ENCODE assay signal across 8 mouse cellular contexts in genomic region chr9:8035546-8035945, GRCm38 (mm10). TPM values are rescaled to one million over a fixed set of nuclear protein-coding genes. Genes with fewer than 3 reads are reported as not detected.
DNase-seq lines count a peak whose midpoint lies in the region; ATAC-seq lines count a peak whose summit lies in the region.
"Had no signal": no experiment of that assay in that cellular context is flagged by ENCODE, and none has a peak within 500 bp of the region (broad histone marks: within the 10 kb centered on the region; RNA-seq: fewer than 3 reads in every experiment).

No protein-coding gene starts in this region.

- no peak overlapping the region for H3K4me2 ChIP-seq in embryonic facial prominence, embryonic 14.5 days (ENCODE audit: low read depth, low read length)
- H3K4me2 ChIP-seq in liver, embryonic 11.5 days: no peak overlapping the region

- WGBS in embryonic facial prominence, embryonic 14.5 days: 19% methylated on average over 7 of the region's 7 CpGs
- WGBS in liver, embryonic 11.5 days: 18% methylated on average over 7 of the region's 7 CpGs

- no peaks in the 10 kb centered on the region for H3K9me3 ChIP-seq in embryonic facial prominence, embryonic 14.5 days (ENCODE audit: control insufficient read depth, low read length)
- H3K9me3 ChIP-seq in liver, embryonic 11.5 days (ENCODE audit: control insufficient read depth, low read length): no peaks in the 10 kb centered on the region

- no peaks in the 10 kb centered on the region for H3K27me3 ChIP-seq in embryonic facial prominence, embryonic 14.5 days (replicated peaks; ENCODE audit: control insufficient read depth, insufficient read depth, low read length)
- no peaks in the 10 kb centered on the region for H3K27me3 ChIP-seq in liver, embryonic 11.5 days (replicated peaks; ENCODE audit: control insufficient read depth, insufficient read depth, low read length)

- H3K36me3 ChIP-seq in embryonic facial prominence, embryonic 14.5 days (ENCODE audit: control insufficient read depth, insufficient read depth, low read length): no peaks in the 10 kb centered on the region
- no peaks in the 10 kb centered on the region for H3K36me3 ChIP-seq in liver, embryonic 11.5 days (ENCODE audit: control insufficient read depth, insufficient read depth, low read length)

- no peak overlapping the region for H3K9ac ChIP-seq in embryonic facial prominence, embryonic 14.5 days (ENCODE audit: low read depth, low read length)
- H3K9ac ChIP-seq in liver, embryonic 11.5 days (ENCODE audit: low read depth, low read length): no peak overlapping the region

- peaks cover 5% of the 10 kb centered on the region; the same call in 1 of the 2 replicates for H3K4me1 ChIP-seq in embryonic facial prominence, embryonic 14.5 days (ENCODE audit: control insufficient read depth, insufficient read depth, low read length)
- H3K4me1 ChIP-seq in liver, embryonic 11.5 days (replicated peaks; ENCODE audit: control insufficient read depth, insufficient read depth, low read length): no peaks in the 10 kb centered on the region

- peak; percentile 78 for ATAC-seq in embryonic facial prominence, embryonic 14.5 days (ENCODE audit: low read depth)
- ATAC-seq in liver, embryonic 11.5 days (replicated peaks; ENCODE audit: low FRiP score): peak; percentile 46; the same call in 1 of the 2 replicates
- no peak for ATAC-seq in granulocyte monocyte progenitor cell, adult 5-6 weeks (replicated peaks; ENCODE audit: poor library complexity, severe bottlenecking)

- peak; percentile 15 for DNase-seq in thymus, postnatal 14 days
- no peak for DNase-seq in thymus, postnatal 25 days
- peak; percentile 45 for DNase-seq in embryonic facial prominence, embryonic 14.5 days (ENCODE audit: low spot score)
- no peak for DNase-seq in liver, embryonic 11.5 days (ENCODE audit: low spot score)
- peak; percentile 40 for DNase-seq in yolk sac, embryonic 10.5 days (ENCODE audit: low spot score)
- no peak for DNase-seq in spleen, postnatal 10 days (ENCODE audit: low spot score in 2 of 2)

- H3K4me3 ChIP-seq in embryonic facial prominence, embryonic 14.5 days (ENCODE audit: low read depth, low read length): no peak overlapping the region
- no peak overlapping the region for H3K4me3 ChIP-seq in liver, embryonic 11.5 days (ENCODE audit: low read depth, low read length)
- H3K4me3 ChIP-seq: erythroblast, embryonic 14.5 days had no signal

- no peak overlapping the region; the same call in 1 of the 2 replicates for H3K27ac ChIP-seq in embryonic facial prominence, embryonic 14.5 days (replicated peaks; ENCODE audit: low read depth, low read length)
- no peak overlapping the region for H3K27ac ChIP-seq in liver, embryonic 11.5 days (ENCODE audit: low read depth, low read length)

RNA-seq across cellular contexts. Expression of gene Cfap300, which starts 7.1 kb away (rescaled TPM):
- polyA plus RNA-seq in embryonic facial prominence, embryonic 14.5 days (2014; fragmentation: Nextera tagmentation; extraction: Ambion mirVana): 13.9 and 14.5 TPM in 2 replicates
- 6.1 and 6.7 TPM in 2 replicates for polyA plus RNA-seq in liver, embryonic 11.5 days (2014; fragmentation: Nextera tagmentation; extraction: Ambion mirVana)
- 0.45 TPM in 1 of 2 replicates, not detected in the other for total RNA-seq in granulocyte monocyte progenitor cell, adult 5-6 weeks (2014; fragmentation: Nextera tagmentation)
- total RNA-seq in granulocyte monocyte progenitor cell, adult 5-6 weeks (2017): not detected in 2 replicates

RNA-seq across cellular contexts. Expression of gene Yap1, which starts 31.1 kb away (rescaled TPM):
- polyA plus RNA-seq in embryonic facial prominence, embryonic 14.5 days (2014; fragmentation: Nextera tagmentation; extraction: Ambion mirVana): 32.2 and 37.7 TPM in 2 replicates
- polyA plus RNA-seq in liver, embryonic 11.5 days (2014; fragmentation: Nextera tagmentation; extraction: Ambion mirVana): 11.8 and 12.4 TPM in 2 replicates
- not detected in 2 replicates for total RNA-seq in granulocyte monocyte progenitor cell, adult 5-6 weeks (2014; fragmentation: Nextera tagmentation)
- total RNA-seq in granulocyte monocyte progenitor cell, adult 5-6 weeks (2017): not detected in 2 replicates
- polyA plus RNA-seq: erythroblast, embryonic 14.5 days had no signal

Comparison
In these comparisons a context has a peak if more than half of its experiments do, and no peak if none do; other contexts are left out.
1. DNase-seq: peak in thymus, postnatal 14 days (single experiment), embryonic facial prominence, embryonic 14.5 days (single experiment) and yolk sac, embryonic 10.5 days (single experiment); none in thymus, postnatal 25 days (single experiment), liver, embryonic 11.5 days (single experiment) and spleen, postnatal 10 days (0 of 2).